ENCODE assay signal across 9 mouse cellular contexts in the genomic region with DNA sequence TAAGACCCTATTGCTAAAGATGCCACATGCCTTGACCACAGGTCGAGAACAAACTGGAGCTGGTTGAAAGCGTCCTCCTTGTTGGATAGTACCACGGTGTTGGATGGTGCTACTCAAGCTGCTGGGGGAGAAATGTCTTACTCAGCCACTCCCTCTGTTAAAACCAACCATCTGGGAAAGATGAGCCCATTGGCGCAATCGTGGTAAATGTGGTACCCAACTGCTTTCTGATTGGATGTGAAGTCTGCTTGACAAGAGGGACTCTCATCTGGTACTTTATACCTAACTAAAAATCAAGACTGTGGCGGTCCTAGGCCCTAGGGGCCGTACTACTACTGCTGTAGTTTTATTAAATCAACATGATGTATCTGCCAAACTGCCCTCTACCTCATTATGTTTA. TPM values are rescaled to one million over a fixed set of nuclear protein-coding genes. Genes with fewer than 3 reads are reported as not detected.
DNase-seq lines count a peak whose midpoint lies in the region; ATAC-seq and TF ChIP-seq lines count a peak whose summit lies in the region.
"Had no signal": no experiment of that assay in that cellular context is flagged by ENCODE, and none has a peak within 500 bp of the region (broad histone marks: within the 10 kb centered on the region; RNA-seq: fewer than 3 reads in every experiment).

No protein-coding gene starts in this region.

- DNase-seq in kidney, adult 2 months: no peak
- DNase-seq in kidney, adult 18-20 months: no peak
- DNase-seq in MEL (ENCODE audit: low read depth, low spot score): peak; percentile 40
- DNase-seq in hindbrain, embryonic 11.5 days (ENCODE audit: low spot score): no peak
- no peak for DNase-seq in retina, postnatal 1 day
- no peak for DNase-seq in left cerebral cortex, adult 9 months (ENCODE audit: low spot score in 2 of 2)
- no peak for DNase-seq in embryo, embryonic 10.5 days (ENCODE audit: low spot score)
- DNase-seq: lung, postnatal 36 days had no signal

- H3K36me3 ChIP-seq in kidney, adult 2 months (ENCODE audit: control insufficient read depth, insufficient read depth, low read length): peaks cover 1% of the 10 kb centered on the region; the same call in 1 of the 2 replicates
- H3K36me3 ChIP-seq in MEL (ENCODE audit: control insufficient read depth in 1 of 2, insufficient read depth in 2 of 2, low read length in 2 of 2): peaks cover 2 to 10% of the 10 kb centered on the region in 2 experiments; a peak in 3 of 4 replicates
- no peaks in the 10 kb centered on the region for H3K36me3 ChIP-seq in hindbrain, embryonic 11.5 days (ENCODE audit: control insufficient read depth, insufficient read depth, low read length)
- H3K36me3 ChIP-seq in midbrain, embryonic 13.5 days: peaks cover 9% of the 10 kb centered on the region

- WGBS in kidney, adult 2 months: 79% methylated on average over 7 of the region's 7 CpGs
- WGBS in hindbrain, embryonic 11.5 days: 85% methylated on average over 7 of the region's 7 CpGs
- 82% methylated on average over 7 of the region's 7 CpGs for WGBS in midbrain, embryonic 13.5 days

- peak overlapping the region; percentile 92 for H3K9ac ChIP-seq in MEL (ENCODE audit: control insufficient read depth, low read depth, low read length, poor library complexity, severe bottlenecking)
- H3K9ac ChIP-seq in hindbrain, embryonic 11.5 days (ENCODE audit: low read depth, low read length): no peak overlapping the region
- H3K9ac ChIP-seq in midbrain, embryonic 13.5 days (replicated peaks): peak overlapping the region; percentile 77; the same call in 1 of the 2 replicates

- no peak for ATAC-seq in hindbrain, embryonic 11.5 days (ENCODE audit: low FRiP score)
- no peak for ATAC-seq in midbrain, embryonic 13.5 days

- TF ChIP-seq POLR2A in kidney, adult 2 months (IDR thresholded peaks at IDR 0.05; ENCODE audit: low read depth, low read length): no peak
- TF ChIP-seq POLR2A in MEL (IDR thresholded peaks at IDR 0.05; ENCODE audit: control insufficient read depth in 1 of 2, insufficient read depth in 1 of 2, low read depth in 1 of 2, low read length in 2 of 2, poor library complexity in 1 of 2): no peak

- no peaks in the 10 kb centered on the region for H3K27me3 ChIP-seq in kidney, adult 2 months (replicated peaks; ENCODE audit: control insufficient read depth, insufficient read depth, low read length)
- no peaks in the 10 kb centered on the region for H3K27me3 ChIP-seq in MEL (ENCODE audit: control insufficient read depth in 1 of 2, insufficient read depth in 2 of 2, low read length in 2 of 2)
- H3K27me3 ChIP-seq in hindbrain, embryonic 11.5 days (ENCODE audit: control insufficient read depth, insufficient read depth, low read length): no peaks in the 10 kb centered on the region
- no peaks in the 10 kb centered on the region for H3K27me3 ChIP-seq in midbrain, embryonic 13.5 days

- H3K9me3 ChIP-seq in MEL (replicated peaks; ENCODE audit: insufficient read depth, low read length): no peaks in the 10 kb centered on the region
- no peaks in the 10 kb centered on the region for H3K9me3 ChIP-seq in hindbrain, embryonic 11.5 days (ENCODE audit: control insufficient read depth, low read length)
- H3K9me3 ChIP-seq in midbrain, embryonic 13.5 days: no peaks in the 10 kb centered on the region

- TF ChIP-seq RAD21 in MEL (IDR thresholded peaks at IDR 0.05; ENCODE audit: low read depth, low read length): no peak

- peak overlapping the region; percentile 85 for H3K4me3 ChIP-seq in kidney, adult 2 months (ENCODE audit: insufficient read depth, low read depth, low read length)
- H3K4me3 ChIP-seq in MEL (ENCODE audit: control insufficient read depth in 1 of 2, insufficient read depth in 1 of 2, low read depth in 2 of 2, low read length in 2 of 2): peak overlapping the region; percentile 79 to 92
- peak overlapping the region; percentile 60; the same call in 1 of the 2 replicates for H3K4me3 ChIP-seq in hindbrain, embryonic 11.5 days (ENCODE audit: low read depth, low read length)
- H3K4me3 ChIP-seq in midbrain, embryonic 13.5 days (replicated peaks): peak overlapping the region; percentile 65

- TF ChIP-seq CTCF in kidney, adult 2 months (conservative IDR thresholded peaks at IDR 0.05; ENCODE audit: insufficient read depth, insufficient read length, low read depth, low read length): no peak
- TF ChIP-seq CTCF in MEL (IDR thresholded peaks at IDR 0.05 in 2 of 3, conservative IDR thresholded peaks at IDR 0.05 in 1 of 3; ENCODE audit: control insufficient read depth in 1 of 3, insufficient read depth in 1 of 3, low read depth in 2 of 3, low read length in 3 of 3, poor library complexity in 1 of 3, severe bottlenecking in 1 of 3): no peak

- peak overlapping the region; percentile 68 for H3K4me2 ChIP-seq in hindbrain, embryonic 11.5 days (replicated peaks; ENCODE audit: low read depth, low read length)
- peak overlapping the region; percentile 65 for H3K4me2 ChIP-seq in midbrain, embryonic 13.5 days (replicated peaks)

- TF ChIP-seq EP300 in MEL (IDR thresholded peaks at IDR 0.05; ENCODE audit: low read depth in 1 of 2, low read length in 2 of 2): no peak

- H3K79me2 ChIP-seq in MEL (ENCODE audit: control insufficient read depth, insufficient read depth, low read length, poor library complexity): peaks cover 28% of the 10 kb centered on the region

- H3K27ac ChIP-seq in kidney, adult 2 months (ENCODE audit: insufficient read depth, low read depth, low read length): no peak overlapping the region; the same call in 1 of the 2 replicates
- no peak overlapping the region; the same call in 1 of the 2 replicates for H3K27ac ChIP-seq in MEL (ENCODE audit: control insufficient read depth, low read depth, low read length)
- H3K27ac ChIP-seq in hindbrain, embryonic 11.5 days (ENCODE audit: low read depth, low read length): no peak overlapping the region
- H3K27ac ChIP-seq in midbrain, embryonic 13.5 days: no peak overlapping the region

- H3K4me1 ChIP-seq in kidney, adult 2 months (ENCODE audit: control insufficient read depth, insufficient read depth, low read length): peaks cover 5% of the 10 kb centered on the region; the same call in 1 of the 2 replicates
- H3K4me1 ChIP-seq in MEL (ENCODE audit: control insufficient read depth in 1 of 2, insufficient read depth in 2 of 2, low read length in 2 of 2): peaks cover 0 to 14% of the 10 kb centered on the region in 2 experiments; a peak in 1 of 4 replicates
- no peaks in the 10 kb centered on the region for H3K4me1 ChIP-seq in hindbrain, embryonic 11.5 days (replicated peaks; ENCODE audit: control insufficient read depth, insufficient read depth, low read length)
- H3K4me1 ChIP-seq in midbrain, embryonic 13.5 days (replicated peaks): peaks cover 27% of the 10 kb centered on the region

TF ChIP-seq in MEL, 35 proteins besides CTCF, POLR2A, EP300 and RAD21 (continues in another document):
- TF ChIP-seq NRF1 (IDR thresholded peaks at IDR 0.05; ENCODE audit: insufficient read depth, low read depth, low read length, poor library complexity, severe bottlenecking): no peak
- TF ChIP-seq MYC (IDR thresholded peaks at IDR 0.05; ENCODE audit: low read depth, low read length): no peak
- TF ChIP-seq GATA1 (IDR thresholded peaks at IDR 0.05; ENCODE audit: low read depth, low read length): no peak
- TF ChIP-seq TAL1 (IDR thresholded peaks at IDR 0.05; ENCODE audit: low read length): no peak
- no peak for TF ChIP-seq ETS1 (IDR thresholded peaks at IDR 0.05; ENCODE audit: low read depth, low read length)
- TF ChIP-seq KAT2A (conservative IDR thresholded peaks at IDR 0.05; ENCODE audit: low read depth, low read length): no peak
- TF ChIP-seq SMC3 (IDR thresholded peaks at IDR 0.05; ENCODE audit: low read depth, low read length): no peak
- no peak for TF ChIP-seq USF1 (IDR thresholded peaks at IDR 0.05; ENCODE audit: low read depth, low read length)

RNA-seq across cellular contexts. Expression of gene Mitd1, which starts 1.0 kb away (rescaled TPM):
- 3.9 and 6.2 TPM in 2 replicates for polyA plus RNA-seq in kidney, adult 2 months (2012; rRNA removed)
- 16.3 and 20.9 TPM in 2 replicates for total RNA-seq in MEL (2012; rRNA removed)
- polyA plus RNA-seq in MEL (2012; ENCODE audit: insufficient read depth in 1 of 2, insufficient read length in 2 of 2, low read depth in 1 of 2, low replicate concordance in 2 of 2, missing spikeins in 1 of 2): 10 to 100 TPM in 1 of 2 experiments, not detected in 1; 23.0 TPM
- polyA plus RNA-seq in hindbrain, embryonic 11.5 days (2014; fragmentation: Nextera tagmentation; extraction: Ambion mirVana): 24.0 and 27.0 TPM in 2 replicates
- polyA plus RNA-seq in midbrain, embryonic 13.5 days (2015; fragmentation: Nextera tagmentation; extraction: Ambion mirVana): 16.7 and 17.2 TPM in 2 replicates

RNA-seq across cellular contexts. Expression of gene Mrpl30, which starts 1.1 kb away (rescaled TPM):
- polyA plus RNA-seq in kidney, adult 2 months (2012; rRNA removed): 67.7 and 97.4 TPM in 2 replicates
- total RNA-seq in MEL (2012; rRNA removed): 255 and 257 TPM in 2 replicates
- 100 to 1,000 TPM; 189 to 260 TPM for polyA plus RNA-seq in MEL (2012; ENCODE audit: insufficient read depth in 1 of 2, insufficient read length in 2 of 2, low read depth in 1 of 2, low replicate concordance in 2 of 2, missing spikeins in 1 of 2)
- polyA plus RNA-seq in hindbrain, embryonic 11.5 days (2014; fragmentation: Nextera tagmentation; extraction: Ambion mirVana): 243 and 247 TPM in 2 replicates
- polyA plus RNA-seq in midbrain, embryonic 13.5 days (2015; fragmentation: Nextera tagmentation; extraction: Ambion mirVana): 245 and 253 TPM in 2 replicates

RNA-seq across cellular contexts. Expression of gene Lipt1, which starts 17.7 kb away (rescaled TPM):
- 3.7 and 4.4 TPM in 2 replicates for polyA plus RNA-seq in kidney, adult 2 months (2012; rRNA removed)
- total RNA-seq in MEL (2012; rRNA removed): 7.0 and 7.9 TPM in 2 replicates
- polyA plus RNA-seq in MEL (2012; ENCODE audit: insufficient read depth in 1 of 2, insufficient read length in 2 of 2, low read depth in 1 of 2, low replicate concordance in 2 of 2, missing spikeins in 1 of 2): 1 to 10 TPM in 1 of 2 experiments, not detected in 1; 7.1 TPM
- polyA plus RNA-seq in hindbrain, embryonic 11.5 days (2014; fragmentation: Nextera tagmentation; extraction: Ambion mirVana): 7.0 and 9.1 TPM in 2 replicates
- 7.2 and 7.5 TPM in 2 replicates for polyA plus RNA-seq in midbrain, embryonic 13.5 days (2015; fragmentation: Nextera tagmentation; extraction: Ambion mirVana)

RNA-seq across cellular contexts. Expression of gene Tsga10, which starts 23.0 kb away (rescaled TPM):
- polyA plus RNA-seq in kidney, adult 2 months (2012; rRNA removed): 0.71 and 0.72 TPM in 2 replicates
- total RNA-seq in MEL (2012; rRNA removed): 0.35 and 0.49 TPM in 2 replicates
- under 1 TPM in 1 of 2 experiments, not detected in 1; 0.64 TPM for polyA plus RNA-seq in MEL (2012; ENCODE audit: insufficient read depth in 1 of 2, insufficient read length in 2 of 2, low read depth in 1 of 2, low replicate concordance in 2 of 2, missing spikeins in 1 of 2)
- polyA plus RNA-seq in hindbrain, embryonic 11.5 days (2014; fragmentation: Nextera tagmentation; extraction: Ambion mirVana): 21.4 and 21.7 TPM in 2 replicates
- polyA plus RNA-seq in midbrain, embryonic 13.5 days (2015; fragmentation: Nextera tagmentation; extraction: Ambion mirVana): 24.5 and 24.8 TPM in 2 replicates

RNA-seq across cellular contexts. Expression of gene Lyg2, which starts 27.1 kb away (rescaled TPM):
- polyA plus RNA-seq in kidney, adult 2 months (2012; rRNA removed): not detected in 2 replicates
- total RNA-seq in MEL (2012; rRNA removed): not detected in 2 replicates
- not detected for polyA plus RNA-seq in MEL (2012; ENCODE audit: insufficient read depth in 1 of 2, insufficient read length in 2 of 2, low read depth in 1 of 2, low replicate concordance in 2 of 2, missing spikeins in 1 of 2)
- polyA plus RNA-seq in hindbrain, embryonic 11.5 days (2014; fragmentation: Nextera tagmentation; extraction: Ambion mirVana): not detected in 2 replicates
- not detected in 2 replicates for polyA plus RNA-seq in midbrain, embryonic 13.5 days (2015; fragmentation: Nextera tagmentation; extraction: Ambion mirVana)
